Mouse (Mus musculus) frontal cortex, adult (tissue): ENCODE results near the gene Gm17657.
"Not testable (repeated sequence)": the region's sequence is repeated elsewhere in the genome, so short reads cannot be mapped to it uniquely, and the experiment has no call there.

ENCODE experiments used
- ATAC-seq: cut with Nextera tagmentation; 2 replicates; pipeline ENCODE4 v1.9.2; 2017; ENCODE audit warnings: mild to moderate bottlenecking, moderate library complexity, mixed read lengths; ENCODE audit not compliant: low TSS enrichment

The Gm17657 gene

GRCm38 (mm10) chr17:29548494-29548893 is 944 bp downstream of the Gm17657 start:
- ATAC-seq: no peak

DNA sequence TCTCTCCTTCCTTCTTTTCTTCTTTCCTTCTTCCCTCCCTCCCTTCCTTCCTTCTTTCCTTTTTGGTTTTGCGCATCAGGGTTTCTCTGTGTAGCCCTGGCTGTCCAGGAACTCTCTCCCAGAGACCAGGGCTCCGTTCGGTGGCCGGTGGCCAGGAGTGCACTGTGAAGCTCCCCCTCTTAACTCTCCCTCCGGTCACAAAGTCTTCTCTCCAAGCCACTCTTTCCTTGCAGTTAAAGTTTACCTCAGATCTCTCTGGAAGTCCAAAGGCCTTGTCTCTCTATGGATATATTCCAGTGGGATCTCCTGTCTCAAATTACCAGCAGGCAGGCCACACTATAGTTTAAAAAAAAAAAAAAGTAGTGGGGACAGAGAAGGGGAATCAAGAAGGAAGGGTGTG is 4.2 kb downstream of the Gm17657 start:
- no peak for ATAC-seq

- no peak for ATAC-seq
Observed at GRCm38 (mm10) chr17:29544064-29544463, 5.4 kb downstream of the Gm17657 start.

DNA sequence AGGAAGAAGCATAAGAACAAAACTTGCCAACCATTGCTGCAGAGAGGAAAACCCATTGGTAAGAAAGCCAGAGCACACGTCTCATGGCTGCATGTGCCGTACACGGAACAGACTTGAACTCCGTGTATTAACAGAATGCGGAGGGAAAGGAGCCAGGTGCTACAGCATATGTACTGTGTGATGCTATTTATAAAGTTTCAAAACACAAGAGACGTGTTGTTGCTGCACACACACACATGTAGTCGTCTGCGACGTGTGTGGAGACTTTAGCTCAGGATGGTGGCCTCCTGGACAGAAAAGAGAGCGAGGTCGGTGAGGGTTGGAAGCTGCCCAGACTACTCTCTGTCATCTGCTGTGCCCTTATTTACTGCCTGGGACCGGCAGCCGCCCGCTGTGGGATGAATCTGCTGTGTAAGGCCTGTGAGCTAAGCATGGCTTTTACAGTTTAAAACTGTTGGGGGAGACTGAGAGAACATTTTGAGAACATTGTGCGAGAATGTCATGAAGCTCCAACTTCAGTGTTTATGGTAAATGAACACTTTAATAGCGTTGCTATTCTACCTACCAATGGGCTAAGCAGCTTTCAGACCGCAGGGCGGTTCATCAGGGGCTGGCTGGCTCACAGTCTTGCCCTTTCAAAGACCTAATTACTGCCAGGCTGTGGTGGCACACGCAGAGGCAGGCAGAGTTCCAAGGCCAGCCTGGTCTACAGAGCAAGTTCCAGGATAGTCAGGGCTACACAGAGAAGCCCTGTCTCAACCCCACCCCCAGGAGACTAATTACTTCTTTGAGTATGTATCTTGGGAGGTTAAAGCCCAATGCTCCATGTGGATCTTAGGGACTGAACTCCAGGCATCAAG is 6.4 kb downstream of the Gm17657 start:
- ATAC-seq: no peak

DNA sequence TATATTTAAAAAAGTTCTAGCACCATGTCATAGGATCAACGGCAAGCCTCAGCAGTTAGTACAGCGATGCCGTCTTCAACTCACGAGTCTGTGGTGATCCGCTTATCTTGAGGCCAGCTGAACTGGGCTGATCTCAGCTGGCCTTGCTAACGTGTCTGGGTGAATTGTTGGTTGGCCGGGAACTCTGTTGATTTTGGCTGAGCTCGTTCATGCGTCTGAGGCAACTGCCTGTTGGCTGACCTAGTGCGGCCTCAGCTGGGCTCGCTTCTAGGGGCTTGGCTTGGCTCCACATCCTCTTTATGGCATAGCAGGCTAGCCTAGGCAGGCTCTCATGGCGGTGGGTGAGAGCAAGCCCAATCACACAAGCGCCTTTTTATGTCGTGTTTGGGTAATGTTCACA is 8.0 kb downstream of the Gm17657 start:
- no peak for ATAC-seq

GRCm38 (mm10) chr17:29540426-29540825 is 9.0 kb downstream of the Gm17657 start:
- ATAC-seq: no peak

DNA sequence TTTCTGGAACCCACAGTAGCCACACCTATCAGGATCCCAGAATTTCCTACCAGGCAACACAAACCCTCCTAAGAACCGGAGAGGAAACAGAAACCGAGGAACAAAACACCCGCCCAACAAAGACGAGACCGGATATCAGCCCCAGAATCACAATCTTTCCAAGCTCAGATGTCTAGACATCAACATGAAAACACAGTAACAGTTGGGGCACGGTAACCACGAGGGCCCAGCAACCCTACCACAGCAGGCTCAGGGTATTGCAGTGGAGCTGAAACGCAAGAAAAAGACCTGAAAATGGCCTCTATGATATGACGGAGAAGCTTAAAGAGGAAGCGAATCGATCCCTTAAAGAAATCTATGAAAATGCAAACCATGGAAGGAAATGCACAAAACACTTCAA is 15.6 kb downstream of the Gm17657 start:
- ATAC-seq: no peak

DNA sequence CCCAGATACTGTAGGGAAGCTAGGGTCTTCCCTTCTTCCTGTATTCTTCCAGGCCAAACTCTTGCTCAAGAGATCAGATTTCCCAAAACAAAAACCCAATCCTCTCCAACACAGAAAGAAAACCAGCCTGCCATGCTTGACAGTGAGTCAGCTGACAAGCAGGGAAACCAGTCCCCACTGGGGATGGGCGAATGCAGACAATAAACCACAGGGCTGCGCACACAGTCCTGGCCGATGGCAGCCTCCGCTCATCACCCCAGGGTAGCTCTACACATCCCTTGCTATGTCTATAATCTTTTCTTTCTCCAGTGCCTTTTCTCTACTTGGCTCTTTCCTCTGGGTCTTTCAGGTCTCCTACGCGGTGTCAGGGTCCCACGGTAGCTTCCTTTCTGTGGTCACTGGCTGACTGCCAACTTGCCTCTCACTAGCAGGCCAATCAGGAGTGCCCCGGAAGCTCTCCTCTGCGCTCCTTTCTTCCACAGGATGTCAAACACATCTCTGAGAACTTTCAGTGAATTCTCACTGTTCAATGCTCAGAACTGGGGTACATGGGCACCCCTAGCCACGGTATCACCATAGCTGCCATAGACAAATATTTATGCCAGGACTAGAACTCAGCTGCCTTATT is 17.6 kb downstream of the Gm17657 start:
- ATAC-seq: no peak

- ATAC-seq: no peak
Observed at GRCm38 (mm10) chr17:29531278-29531677, 18.2 kb downstream of the Gm17657 start.

- ATAC-seq: no peak
Observed at GRCm38 (mm10) chr17:29530508-29530907, 18.9 kb downstream of the Gm17657 start.

- no peak for ATAC-seq
Observed at GRCm38 (mm10) chr17:29528568-29529187, 20.8 kb downstream of the Gm17657 start.

DNA sequence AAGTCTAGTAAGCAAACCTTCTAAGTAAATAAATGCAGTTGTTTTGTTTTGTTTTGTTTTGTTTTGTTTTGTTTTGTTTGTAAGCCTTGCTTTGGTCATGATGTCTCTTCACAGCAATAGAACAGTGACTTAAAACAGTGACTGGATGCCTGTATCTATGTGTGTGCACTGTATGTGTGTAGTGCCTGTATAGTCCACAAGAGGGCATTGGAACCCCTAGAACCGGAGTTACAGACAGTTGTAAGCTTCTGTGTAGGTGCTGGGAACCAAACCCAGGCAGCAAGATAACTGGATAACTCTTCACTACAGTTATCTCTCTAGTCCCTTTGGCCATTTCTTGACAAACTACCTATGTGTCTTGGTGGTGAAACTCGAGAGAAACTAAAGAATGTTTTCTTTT is 23.8 kb downstream of the Gm17657 start:
- no peak for ATAC-seq

- no peak for ATAC-seq
Observed at GRCm38 (mm10) chr17:29519731-29520130, 29.7 kb downstream of the Gm17657 start.

DNA sequence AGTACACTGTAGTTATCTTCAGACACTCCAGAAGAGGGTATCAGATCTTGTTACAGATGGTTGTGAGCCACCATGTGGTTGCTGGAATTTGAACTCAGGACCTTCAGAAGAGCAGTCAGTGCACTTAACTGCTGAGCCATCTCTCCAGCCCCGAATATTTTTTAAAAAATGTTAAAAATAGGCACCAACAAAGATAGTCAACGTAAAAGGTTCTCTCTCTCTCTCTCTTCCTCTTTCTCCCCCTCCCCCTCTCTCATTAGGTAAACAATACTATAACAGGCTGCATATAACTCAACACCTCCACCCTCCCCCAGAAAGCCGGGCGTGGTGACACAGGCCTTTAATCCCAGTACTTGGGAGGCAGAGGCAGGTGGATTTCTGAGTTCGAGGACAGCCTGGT is 30.8 kb downstream of the Gm17657 start:
- ATAC-seq: not testable (repeated sequence)

GRCm38 (mm10) chr17:29514435-29514834 is 35.0 kb downstream of the Gm17657 start:
- ATAC-seq: peak; percentile 73; the same call in 1 of the 2 replicates

DNA sequence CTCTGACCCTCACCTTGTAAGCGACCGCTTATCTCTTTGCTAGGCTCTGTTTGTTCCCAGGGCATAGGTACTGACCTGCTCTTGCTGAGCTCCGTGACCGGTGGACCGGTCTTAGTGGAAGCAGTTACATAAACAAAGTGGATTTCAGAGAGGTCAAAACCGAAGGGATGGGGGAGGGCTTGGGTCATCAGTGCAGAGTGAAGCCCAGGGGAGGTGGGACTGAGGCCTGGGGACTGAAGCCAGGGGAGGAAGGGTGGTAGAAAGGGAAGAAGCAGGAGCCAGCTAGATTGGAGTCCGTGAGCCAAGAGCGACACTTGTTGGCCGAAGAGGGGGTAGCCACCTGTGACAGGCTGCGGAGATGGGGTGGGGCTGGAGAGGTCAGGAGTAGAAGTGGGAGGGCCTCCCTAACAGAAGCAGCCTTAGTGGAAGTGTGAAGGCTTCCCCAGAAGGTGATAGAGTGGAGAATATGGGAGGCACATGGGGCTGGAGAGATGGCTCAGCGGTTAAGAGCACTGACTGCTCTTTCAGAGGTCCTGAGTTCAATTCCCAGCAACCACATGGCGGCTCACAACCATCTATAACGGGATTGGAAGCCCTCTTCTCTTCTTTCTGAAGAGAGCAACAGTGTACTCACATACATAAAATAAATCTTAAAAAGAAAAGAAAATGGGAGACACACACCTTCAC is 36.3 kb downstream of the Gm17657 start:
- ATAC-seq: no peak

- ATAC-seq: no peak
Observed at GRCm38 (mm10) chr17:29510691-29511090, 38.7 kb downstream of the Gm17657 start.

DNA sequence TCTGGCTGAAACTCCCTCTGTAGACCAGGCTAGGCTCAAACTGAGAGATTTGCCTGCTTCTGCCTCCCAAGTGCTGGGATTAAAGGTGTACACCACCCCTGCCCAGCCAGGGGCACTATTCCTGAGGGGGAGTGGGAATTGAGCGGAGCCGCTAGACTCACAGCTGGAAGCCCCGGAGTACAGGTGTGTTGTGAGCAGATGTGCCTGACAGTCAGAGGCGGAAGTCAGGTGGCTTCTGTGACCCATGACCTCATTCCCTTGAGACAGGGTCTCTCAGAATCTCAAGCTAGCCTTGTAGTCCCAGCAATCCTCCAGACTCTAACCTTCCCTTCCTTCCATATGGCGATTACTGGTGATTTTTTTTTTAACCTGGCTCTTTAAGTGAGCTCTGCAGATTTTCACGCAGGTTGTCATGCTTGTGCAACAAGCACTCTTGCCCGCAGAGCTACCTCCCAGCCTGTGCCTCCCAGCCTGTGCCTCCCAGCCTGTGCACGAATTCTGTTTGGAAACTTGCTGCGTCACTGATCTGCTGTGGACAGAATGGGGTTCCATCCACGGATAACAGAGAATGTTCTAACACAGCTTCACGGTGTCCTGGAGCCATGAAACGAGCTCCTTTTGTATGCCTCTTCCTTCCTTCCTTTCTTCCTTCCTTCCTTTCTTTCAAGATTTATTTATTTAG is 40.4 kb downstream of the Gm17657 start:
- no peak for ATAC-seq

DNA sequence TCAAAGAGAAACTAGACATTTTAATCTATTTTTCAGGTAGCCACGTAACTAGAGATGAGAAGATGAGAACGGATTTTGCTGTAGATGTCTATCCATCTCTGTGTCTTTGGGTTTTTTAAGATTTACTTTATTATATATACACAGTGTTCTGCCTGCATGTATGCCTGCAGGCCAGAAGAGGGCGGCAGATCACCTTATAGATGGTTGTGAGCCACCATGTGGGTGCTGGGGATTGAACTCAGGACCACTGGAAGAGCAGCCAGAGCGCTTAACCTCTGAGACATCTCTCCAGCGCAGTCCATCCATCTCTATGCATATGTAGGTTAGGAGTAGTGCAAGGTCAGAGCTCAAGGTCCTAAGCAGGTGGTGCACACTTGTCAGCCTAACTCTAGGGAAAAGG is 45.7 kb downstream of the Gm17657 start:
- no peak for ATAC-seq

- ATAC-seq: no peak
Observed at GRCm38 (mm10) chr17:29502669-29503665, 46.5 kb downstream of the Gm17657 start.
